Mouse (Mus musculus) liver, adult 2 months (tissue): Measurements from ENCODE around the gene Mta3. TPM values are rescaled to one million over a fixed set of nuclear protein-coding genes. Genes with fewer than 3 reads are reported as not detected.

Source experiments
- DNase-seq: peaks from one replicate; pipeline ENCODE4 v3.0.0-alpha.2; 2011; ENCODE audit warnings: low read depth, low spot score; ENCODE audit errors: extremely low read depth
- H3K27ac ChIP-seq: fragments of 200-500 bp; replicated peaks from 2 replicates; pipeline ENCODE4 v1.5.1; 2012; ENCODE audit warnings: low read depth, mild to moderate bottlenecking, control low read depth, inconsistent platforms, low read length; ENCODE audit not compliant: insufficient read depth
- H3K27me3 ChIP-seq: fragments of 200-500 bp; 2 replicates; pipeline ENCODE4 v1.6.1; 2012; ENCODE audit warnings: mild to moderate bottlenecking, moderate library complexity, low read length, inconsistent platforms; ENCODE audit not compliant: control insufficient read depth, insufficient read depth
- H3K36me3 ChIP-seq: fragments of 200-500 bp; 2 replicates; pipeline ENCODE4 v1.6.1; 2012; ENCODE audit warnings: low read length, inconsistent platforms; ENCODE audit not compliant: control insufficient read depth, insufficient read depth
- H3K4me1 ChIP-seq: fragments of 200-500 bp; 2 replicates; pipeline ENCODE4 v1.6.1; 2011; ENCODE audit warnings: low read length; ENCODE audit not compliant: control insufficient read depth, insufficient read depth
- H3K4me3 ChIP-seq: fragments of 200-500 bp; 2 replicates; pipeline ENCODE4 v1.5.1; 2011; ENCODE audit warnings: low read depth, mild to moderate bottlenecking, control low read depth, low read length, moderate library complexity; ENCODE audit not compliant: insufficient read depth
- H3K79me2 ChIP-seq: fragments of 200-500 bp; 2 replicates; pipeline ENCODE4 v1.6.1; 2012; ENCODE audit warnings: inconsistent platforms, mild to moderate bottlenecking, low read length, moderate library complexity; ENCODE audit not compliant: control insufficient read depth, insufficient read depth
- H3K9ac ChIP-seq: fragments of 200-500 bp; 2 replicates; pipeline ENCODE4 v1.6.1; 2012; ENCODE audit warnings: low read depth, mild to moderate bottlenecking, control low read depth, inconsistent platforms, low read length
- CTCF ChIP-seq: fragments of 200-500 bp; IDR thresholded peaks from 2 replicates; pipeline ENCODE4 v1.5.1; 2011; ENCODE audit warnings: low read depth, low read length, control low read depth
- POLR2A ChIP-seq: fragments of 200-500 bp; IDR thresholded peaks from 2 replicates; pipeline ENCODE4 v1.6.1; 2011; ENCODE audit warnings: low read length, control low read depth; ENCODE audit not compliant: insufficient read depth; ENCODE audit errors: extremely low read depth
- WGBS: fragments of 180-500 bp; shearing (Covaris S2); methylation state at CpG from one replicate; pipeline ENCODE4 v1.1.7; 2018; 5-methylcytosine and 5-hydroxymethylcytosine counted together
- polyA plus RNA-seq: library from polyadenylated mRNA; depleted of rRNA; stranded (reverse); fragments of >200 nt; gene quantifications from 2 replicates; pipeline ENCODE4 v1.2.3, GENCODE M21; 2012
- total RNA-seq: library from RNA; depleted of rRNA; stranded (reverse); fragments of >200 nt; gene quantifications from 2 replicates; pipeline ENCODE4 v1.2.3, GENCODE M21; 2014

The Mta3 gene
- total and polyA plus RNA-seq, 2 experiments: 11.3 to 16.0 TPM

GRCm38 (mm10) chr17:83750216-83750950, 44.4 kb downstream of the Mta3 start:
- no peaks in the 10 kb centered on the region for H3K79me2 ChIP-seq
- no peak overlapping the region for H3K4me3 ChIP-seq
- no peak overlapping the region for H3K9ac ChIP-seq
- no peaks in the 10 kb centered on the region for H3K27me3 ChIP-seq
- TF ChIP-seq POLR2A (no peak), CTCF (no peak)
- H3K4me1 ChIP-seq: no peaks in the 10 kb centered on the region
- H3K36me3 ChIP-seq: peaks cover 2% of the 10 kb centered on the region; the same call in 1 of the 2 replicates
- DNase-seq: no peak
- no peak overlapping the region for H3K27ac ChIP-seq
- 90% methylated on average over 5 of the region's 5 CpGs for WGBS

- Histone ChIP-seq H3K27me3 (no peaks in the 10 kb centered on the region), H3K9ac (no peak overlapping the region), H3K4me1 (no peaks in the 10 kb centered on the region; the same call in 1 of the 2 replicates), H3K4me3 (no peak overlapping the region), H3K36me3 (peaks cover 4% of the 10 kb centered on the region; the same call in 1 of the 2 replicates), H3K27ac (no peak overlapping the region), H3K79me2 (no peaks in the 10 kb centered on the region)
- TF ChIP-seq POLR2A: no peak
- TF ChIP-seq CTCF: no peak
- no peak for DNase-seq
- WGBS: 95% methylated on average over 11 of the region's 11 CpGs
These were observed 47.3 kb downstream of the Mta3 start for GRCm38 (mm10) chr17:83753112-83753899.

GRCm38 (mm10) chr17:83758096-83758495, 52.1 kb downstream of the Mta3 start:
- WGBS: 21% methylated on average over 10 of the region's 10 CpGs
- Histone ChIP-seq H3K36me3 (peaks cover 4% of the 10 kb centered on the region; the same call in 1 of the 2 replicates), H3K9ac (no peak overlapping the region), H3K27ac (no peak overlapping the region), H3K79me2 (no peaks in the 10 kb centered on the region), H3K27me3 (no peaks in the 10 kb centered on the region), H3K4me3 (no peak overlapping the region), H3K4me1 (no peaks in the 10 kb centered on the region; the same call in 1 of the 2 replicates)
- peak; percentile 70 for DNase-seq
- no peak for TF ChIP-seq CTCF
- TF ChIP-seq POLR2A: no peak

GRCm38 (mm10) chr17:83759547-83759946, 53.6 kb downstream of the Mta3 start:
- Histone ChIP-seq H3K4me3 (no peak overlapping the region), H3K79me2 (no peaks in the 10 kb centered on the region), H3K9ac (no peak overlapping the region), H3K27me3 (no peaks in the 10 kb centered on the region), H3K4me1 (no peaks in the 10 kb centered on the region; the same call in 1 of the 2 replicates), H3K27ac (no peak overlapping the region), H3K36me3 (peaks cover 4% of the 10 kb centered on the region; the same call in 1 of the 2 replicates)
- DNase-seq: no peak
- WGBS: 58% methylated on average over 4 of the region's 4 CpGs
- TF ChIP-seq CTCF: no peak
- TF ChIP-seq POLR2A: no peak

- H3K4me1 ChIP-seq: no peaks in the 10 kb centered on the region
- no peak overlapping the region for H3K4me3 ChIP-seq
- H3K9ac ChIP-seq: no peak overlapping the region
- H3K27ac ChIP-seq: no peak overlapping the region
- no peaks in the 10 kb centered on the region for H3K79me2 ChIP-seq
- 84% methylated on average over 4 of the region's 4 CpGs for WGBS
- DNase-seq: no peak
- H3K27me3 ChIP-seq: no peaks in the 10 kb centered on the region
- peaks cover 4% of the 10 kb centered on the region; the same call in 1 of the 2 replicates for H3K36me3 ChIP-seq
- TF ChIP-seq POLR2A: no peak
- TF ChIP-seq CTCF: no peak
These were observed 58.6 kb downstream of the Mta3 start for GRCm38 (mm10) chr17:83764538-83764937.
